Mouse (Mus musculus) CH12.LX (cell line): ENCODE data around the gene Map4k3. TPM values are rescaled to one million over a fixed set of nuclear protein-coding genes. Genes with fewer than 3 reads are reported as not detected.

Experiments
- DNase-seq: peaks from one replicate; pipeline ENCODE4 v3.0.0-alpha.2; 2013; ENCODE audit errors: extremely low read depth
- H3K27ac ChIP-seq: 2 replicates; pipeline ENCODE4 v1.5.1; 2012; ENCODE audit warnings: low read depth, mild to moderate bottlenecking, control low read depth, moderate library complexity; ENCODE audit not compliant: insufficient read depth
- H3K27me3 ChIP-seq: replicated peaks from 2 replicates; pipeline ENCODE3; 2012; ENCODE audit warnings: inconsistent platforms
- H3K36me3 ChIP-seq, 2 experiments: replicated peaks in 1 of 2; 2 replicates each; pipeline versions ENCODE3 to v1.6.1; 2012; ENCODE audit warnings: inconsistent platforms in 1 of 2, low read length in 1 of 2, mild to moderate bottlenecking in 1 of 2, mixed read lengths in 1 of 2, moderate library complexity in 1 of 2; ENCODE audit not compliant: control insufficient read depth in 1 of 2, insufficient read depth in 1 of 2
- H3K4me1 ChIP-seq, 2 experiments: 2 replicates each; pipeline ENCODE4 v1.6.1; 2012; ENCODE audit warnings: inconsistent platforms in 1 of 2, moderate library complexity in 1 of 2; ENCODE audit not compliant: insufficient read depth in 2 of 2, control insufficient read depth in 1 of 2
- H3K4me2 ChIP-seq: 2 replicates; pipeline ENCODE4 v1.6.1; 2012; ENCODE audit warnings: low read depth, mild to moderate bottlenecking, control low read depth; ENCODE audit not compliant: poor library complexity, insufficient read depth, severe bottlenecking
- H3K4me3 ChIP-seq, 3 experiments: fragments of 150-350 bp in 1 of 3; sonication (generic) in 1 of 3; replicated peaks in 1 of 3; 2 replicates each; pipeline versions ENCODE3 to v1.5.1; 2011 to 2012; ENCODE audit warnings: low read depth in 2 of 3, low read length in 2 of 3, mild to moderate bottlenecking in 2 of 3, moderate library complexity in 2 of 3, control low read depth in 1 of 3, improper control_type of control experiment in 1 of 3, inconsistent platforms in 1 of 3, mixed read lengths in 1 of 3; ENCODE audit not compliant: poor library complexity in 1 of 3
- H3K79me2 ChIP-seq: replicated peaks from 2 replicates; pipeline ENCODE4 v1.6.1; 2012; ENCODE audit warnings: mild to moderate bottlenecking, moderate library complexity; ENCODE audit not compliant: control insufficient read depth, poor library complexity, insufficient read depth, severe bottlenecking; ENCODE audit errors: extremely low read depth
- H3K9ac ChIP-seq: 2 replicates; pipeline ENCODE4 v1.6.1; 2012; ENCODE audit warnings: low read depth, mild to moderate bottlenecking, control low read depth, moderate library complexity; ENCODE audit not compliant: insufficient read depth
- H3K9me3 ChIP-seq: replicated peaks from 2 replicates; pipeline ENCODE3; 2012; ENCODE audit warnings: low read length, inconsistent platforms, mixed read lengths
- BHLHE40 ChIP-seq: IDR thresholded peaks from 2 replicates; pipeline ENCODE4 v1.6.1; 2011; ENCODE audit warnings: mild to moderate bottlenecking, low read depth, low read length, improper control_type of control experiment
- EP300 ChIP-seq: IDR thresholded peaks from 2 replicates; pipeline ENCODE4 v1.6.1; 2011; ENCODE audit warnings: low read length, improper control_type of control experiment
- IRF4 ChIP-seq: IDR thresholded peaks from 2 replicates; pipeline ENCODE4 v1.6.1; 2014; ENCODE audit warnings: low read depth, mild to moderate bottlenecking, inconsistent platforms, low read length, improper control_type of control experiment
- KAT2A ChIP-seq: IDR thresholded peaks from 2 replicates; pipeline ENCODE4 v1.6.1; 2012; ENCODE audit warnings: low read length, improper control_type of control experiment, inconsistent platforms; ENCODE audit not compliant: insufficient replicate concordance
- MXI1 ChIP-seq: IDR thresholded peaks from 2 replicates; pipeline ENCODE4 v1.6.1; 2011; ENCODE audit warnings: mild to moderate bottlenecking, low read depth, low read length, improper control_type of control experiment
- NRF1 ChIP-seq: IDR thresholded peaks from 2 replicates; pipeline ENCODE4 v1.6.1; 2014; ENCODE audit warnings: low read depth, mild to moderate bottlenecking, inconsistent platforms, low read length, improper control_type of control experiment, moderate library complexity
- PAX5 ChIP-seq: IDR thresholded peaks from 2 replicates; pipeline ENCODE4 v1.6.1; 2012; ENCODE audit warnings: low read length, inconsistent platforms, mixed read lengths
- POLR2AphosphoS2 ChIP-seq: IDR thresholded peaks from 2 replicates; pipeline ENCODE4 v1.6.1; 2011; ENCODE audit warnings: low read depth, low read length, improper control_type of control experiment
- RCOR1 ChIP-seq: conservative IDR thresholded peaks from 2 replicates; pipeline ENCODE4 v1.6.1; 2012; ENCODE audit warnings: low read depth, mild to moderate bottlenecking, inconsistent platforms, low read length, improper control_type of control experiment
- SIN3A ChIP-seq: IDR thresholded peaks from 2 replicates; pipeline ENCODE4 v1.6.1; 2012; ENCODE audit warnings: low read length, improper control_type of control experiment, inconsistent platforms
- USF1 ChIP-seq: IDR thresholded peaks from 2 replicates; pipeline ENCODE4 v1.6.1; 2014; ENCODE audit warnings: low read depth, mild to moderate bottlenecking, inconsistent platforms, low read length, improper control_type of control experiment
- ZC3H11A ChIP-seq: IDR thresholded peaks from 2 replicates; pipeline ENCODE4 v1.6.1; 2012; ENCODE audit warnings: low read depth, mild to moderate bottlenecking, inconsistent platforms, low read length, improper control_type of control experiment
- ZKSCAN1 ChIP-seq: IDR thresholded peaks from 2 replicates; pipeline ENCODE4 v1.6.1; 2012; ENCODE audit warnings: low read depth, inconsistent platforms, low read length, improper control_type of control experiment, borderline replicate concordance
- ZNF384 ChIP-seq: IDR thresholded peaks from 2 replicates; pipeline ENCODE4 v1.6.1; 2012; ENCODE audit warnings: low read depth, low read length, improper control_type of control experiment, inconsistent platforms
- dilution Hi-C: fragments of 300-500 bp; cut with MboI; formaldehyde crosslinking; loops from 2 replicates; pipeline ENCODE4 v1.14.3; 2020; ENCODE audit warnings: low sequenced_read_pairs; ENCODE audit not compliant: extremely low pct_unique_long_range_greater_than_20kb, extremely low pct_ligation_motif_present
- in situ Hi-C: fragments of 300-500 bp; cut with MboI; formaldehyde crosslinking; loops from 3 replicates; pipeline ENCODE4 v1.14.3; 2019; ENCODE audit warnings: low sequenced_read_pairs, low pct_ligation_motif_present, low pct_unique_long_range_greater_than_20kb, mixed read lengths
- polyA plus RNA-seq: library from polyadenylated mRNA; unstranded; fragments of >175 nt; gene quantifications from 2 replicates; pipeline ENCODE4 v1.2.1, GENCODE M21; 2012; ENCODE audit warnings: low read depth; ENCODE audit not compliant: insufficient read length
- total RNA-seq, 2 experiments: library from RNA; depleted of rRNA; stranded (reverse); fragments of 300-350 nt in 1 of 2; fragments of >200 nt in 1 of 2; gene quantifications; 2 replicates each; pipeline ENCODE4 v1.2.3; 2012 to 2014

Gene Map4k3
- total and polyA plus RNA-seq, 3 experiments: 2.7 to 4.3 (median 3.2) TPM

GRCm38 (mm10) chr17:80577214-80577613 lies 151.1 kb downstream of the Map4k3 start:
- no peaks in the 10 kb centered on the region for H3K79me2 ChIP-seq
- H3K4me2 ChIP-seq: peak overlapping the region; percentile 96
- dilution Hi-C loops: no loop called here
- in situ Hi-C loops: no loop called here
- no peak for TF ChIP-seq KAT2A
- TF ChIP-seq SIN3A: peak; percentile 67; the same call in 1 of the 2 replicates
- peak; percentile 72 for TF ChIP-seq BHLHE40
- peak; percentile 69 for TF ChIP-seq NRF1
- TF ChIP-seq USF1: no peak
- peak; percentile 93 for TF ChIP-seq MXI1
- TF ChIP-seq, all 38 proteins: peak for 4
- Histone ChIP-seq H3K9me3 (no peaks in the 10 kb centered on the region), H3K4me3 (no peak overlapping the region), H3K27ac (no peak overlapping the region), H3K27me3 (no peaks in the 10 kb centered on the region), H3K36me3 (peaks cover 0 to 3% of the 10 kb centered on the region in 2 experiments), H3K9ac (no peak overlapping the region), H3K4me1 (peaks cover 0 to 35% of the 10 kb centered on the region in 2 experiments; a peak in 3 of 4 replicates)
- peak; percentile 90 for DNase-seq

GRCm38 (mm10) chr17:80575008-80575407 lies 153.3 kb downstream of the Map4k3 start:
- no peak overlapping the region for H3K4me3 ChIP-seq
- no peak for DNase-seq
- H3K36me3 ChIP-seq: peaks cover 0 to 9% of the 10 kb centered on the region in 2 experiments
- H3K27me3 ChIP-seq: no peaks in the 10 kb centered on the region
- no peak overlapping the region for H3K4me2 ChIP-seq
- TF ChIP-seq RCOR1 (no peak), PAX5 (no peak), ZNF384 (no peak), ZKSCAN1 (no peak), ZC3H11A (no peak), EP300 (no peak), POLR2AphosphoS2 (no peak)
- no peaks in the 10 kb centered on the region for H3K79me2 ChIP-seq
- dilution Hi-C loops: no loop called here
- peaks cover 0 to 35% of the 10 kb centered on the region in 2 experiments; a peak in 3 of 4 replicates for H3K4me1 ChIP-seq
- in situ Hi-C loops: no loop called here
- H3K27ac ChIP-seq: no peak overlapping the region
- H3K9me3 ChIP-seq: no peaks in the 10 kb centered on the region
- no peak overlapping the region for H3K9ac ChIP-seq

- H3K4me1 ChIP-seq: peaks cover 0 to 30% of the 10 kb centered on the region in 2 experiments; a peak in 3 of 4 replicates
- no peak overlapping the region for H3K9ac ChIP-seq
- in situ Hi-C loops: loop anchor here (25.0 kb wide), 1 partner anchor 287 kb away; the partner anchor contains the start of genes Dhx57 and Morn2
- no peak for DNase-seq
- H3K27me3 ChIP-seq: no peaks in the 10 kb centered on the region
- peaks cover 0 to 9% of the 10 kb centered on the region in 2 experiments for H3K36me3 ChIP-seq
- TF ChIP-seq IRF4: no peak
- TF ChIP-seq SIN3A: no peak
- H3K4me3 ChIP-seq: no peak overlapping the region
- H3K9me3 ChIP-seq: no peaks in the 10 kb centered on the region
- dilution Hi-C loops: loop anchor here (25.0 kb wide), 1 partner anchor 112 kb away; no protein-coding TSS in a partner anchor
- H3K79me2 ChIP-seq: no peaks in the 10 kb centered on the region
- no peak overlapping the region for H3K27ac ChIP-seq
- H3K4me2 ChIP-seq: no peak overlapping the region
Observed at GRCm38 (mm10) chr17:80574471-80574965, 153.8 kb downstream of the Map4k3 start.
